Mouse (Mus musculus): ENCODE data around the gene Rnf138rt1.
A peak's percentile ranks its signal among the peaks of the same experiment; 100 is the strongest.

The Rnf138rt1 gene

GRCm38 (mm10) chrX:163760617-163761434 is at the start of gene Rnf138rt1:
Gene Rnf138rt1, minus strand, starts transcription at chrX:163761329.
- DNase-seq = no peak

GRCm38 (mm10) chrX:163807270-163807669 is 46.1 kb upstream of the Rnf138rt1 start:
- DNase-seq = no peak

- no peak for DNase-seq
These were observed 5.2 kb upstream of the Rnf138rt1 start for GRCm38 (mm10) chrX:163766290-163766689.

GRCm38 (mm10) chrX:163761435-163761828 is 303 bp upstream of the Rnf138rt1 start:
- DNase-seq = no peak

- no peak for DNase-seq
These were observed 15.1 kb downstream of the Rnf138rt1 start for GRCm38 (mm10) chrX:163745996-163746395.

- DNase-seq = peak; percentile 66
These were observed 17.2 kb downstream of the Rnf138rt1 start for GRCm38 (mm10) chrX:163743896-163744295.

- DNase-seq = no peak
These were observed 22.2 kb downstream of the Rnf138rt1 start for GRCm38 (mm10) chrX:163738904-163739303.

- no peak for DNase-seq
These were observed 27.0 kb downstream of the Rnf138rt1 start for GRCm38 (mm10) chrX:163734145-163734544.

GRCm38 (mm10) chrX:163723630-163724029 is 37.5 kb downstream of the Rnf138rt1 start:
- peak; percentile 96 for DNase-seq

- no peak for DNase-seq
These were observed 38.1 kb downstream of the Rnf138rt1 start for GRCm38 (mm10) chrX:163722785-163723577.

GRCm38 (mm10) chrX:163720597-163720996 is 40.5 kb downstream of the Rnf138rt1 start:
- no peak for DNase-seq
